Mouse (Mus musculus): ENCODE data around the gene Olfr5.

DNA sequence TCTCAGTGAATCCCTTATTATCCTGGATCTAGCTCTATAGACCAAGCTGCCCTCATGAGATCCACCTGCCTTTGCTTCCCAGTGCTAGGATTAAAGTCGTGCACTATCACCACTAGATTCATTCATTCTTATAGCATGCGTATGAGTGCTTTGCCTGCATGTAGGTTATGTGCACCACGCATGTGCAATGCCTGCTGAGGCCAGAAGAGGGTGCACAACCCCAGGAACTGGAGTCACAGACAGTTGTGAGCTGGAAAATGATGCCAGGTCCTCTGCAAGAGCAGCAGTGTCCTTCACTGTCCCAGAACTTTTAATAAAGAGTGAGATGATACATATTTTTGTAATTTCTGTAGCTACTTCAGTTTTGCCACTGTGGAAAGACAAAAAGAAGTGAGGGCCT is 38.3 kb upstream of the Olfr5 start:
- TF ChIP-seq TAL1 (IDR thresholded peaks at IDR 0.05; ENCODE audit: low read length): no peak
- TF ChIP-seq GATA1 (IDR thresholded peaks at IDR 0.05; ENCODE audit: low read length): no peak
